Mouse (Mus musculus) heart, embryonic 11.5 days (tissue): ENCODE measurements around the gene Tmem9. TPM values are rescaled to one million over a fixed set of nuclear protein-coding genes. Genes with fewer than 3 reads are reported as not detected.

Source experiments
- ATAC-seq: fragments of 200-750 bp; cut with Nextera tagmentation; replicated peaks from 2 replicates; pipeline ENCODE4 v1.8.0; 2017; ENCODE audit warnings: moderate library complexity; ENCODE audit not compliant: insufficient number of reproducible peaks, low FRiP score, low TSS enrichment
- H3K27ac ChIP-seq: fragments of 300-500 bp; sonication (generic); 2 replicates; pipeline ENCODE4 v1.5.1; 2014; ENCODE audit warnings: mild to moderate bottlenecking, low read depth, low read length
- H3K27me3 ChIP-seq: fragments of 300-500 bp; sonication (generic); 2 replicates; pipeline ENCODE4 v1.6.1; 2014; ENCODE audit warnings: mild to moderate bottlenecking, low read length, mixed read lengths; ENCODE audit not compliant: control insufficient read depth, insufficient read depth
- H3K36me3 ChIP-seq: fragments of 300-500 bp; sonication (generic); 2 replicates; pipeline ENCODE4 v1.6.1; 2014; ENCODE audit warnings: mild to moderate bottlenecking, low read length, moderate library complexity, mixed read lengths; ENCODE audit not compliant: control insufficient read depth, insufficient read depth
- H3K4me1 ChIP-seq: fragments of 300-500 bp; sonication (generic); 2 replicates; pipeline ENCODE4 v1.6.1; 2014; ENCODE audit warnings: low read length; ENCODE audit not compliant: control insufficient read depth, insufficient read depth
- H3K4me2 ChIP-seq: fragments of 300-500 bp; sonication (generic); 2 replicates; pipeline ENCODE4 v1.6.1; 2014; ENCODE audit warnings: mild to moderate bottlenecking, moderate library complexity
- H3K4me3 ChIP-seq: fragments of 300-500 bp; sonication (generic); 2 replicates; pipeline ENCODE4 v1.5.1; 2014; ENCODE audit warnings: low read depth, low read length
- H3K9ac ChIP-seq: fragments of 300-500 bp; sonication (generic); 2 replicates; pipeline ENCODE4 v1.6.1; 2014; ENCODE audit warnings: mild to moderate bottlenecking, low read depth, low read length, moderate library complexity
- H3K9me3 ChIP-seq: fragments of 300-500 bp; sonication (generic); replicated peaks from 2 replicates; pipeline ENCODE4 v1.6.1; 2016; ENCODE audit warnings: low read length; ENCODE audit not compliant: control insufficient read depth
- WGBS: fragments of 180-500 bp; shearing (Covaris S2); extraction: QIAGEN DNeasy Blood & Tissue Kit; methylation state at CpG from one replicate; pipeline ENCODE4 v1.1.7; 2014; ENCODE audit not compliant: insufficient replicate concordance; 5-methylcytosine and 5-hydroxymethylcytosine counted together
- polyA plus RNA-seq: library from polyadenylated mRNA; unstranded; fragments of >200 nt; fragmentation: Nextera tagmentation; extraction: Ambion mirVana; gene quantifications from 2 replicates; pipeline ENCODE4 v1.2.1, GENCODE M21; 2014

Tmem9 gene
- polyA plus RNA-seq, 1 experiment from 2014 or later, result 106 TPM

DNA sequence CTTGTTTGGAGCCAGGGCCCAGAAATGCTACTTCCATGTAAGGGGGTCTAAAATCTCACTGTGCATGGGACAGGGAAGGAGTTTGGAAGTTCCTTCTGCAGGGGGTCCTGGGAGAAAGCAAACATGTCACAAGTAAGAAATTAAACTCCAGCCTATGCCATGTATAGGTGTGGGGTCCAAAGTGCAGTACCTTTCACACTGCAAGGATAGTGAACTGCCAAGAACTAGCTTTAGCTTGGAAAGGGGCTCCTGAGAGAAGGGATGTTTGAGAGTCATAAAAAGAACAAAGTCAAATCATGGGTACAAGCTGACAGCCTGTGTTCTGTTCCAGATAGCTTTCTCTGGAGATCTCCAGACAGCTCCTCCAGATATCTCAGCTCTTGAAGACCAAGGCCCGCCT, 73.2 kb downstream of the Tmem9 start:
- Histone ChIP-seq H3K9ac (no peak overlapping the region), H3K36me3 (no peaks in the 10 kb centered on the region), H3K27ac (no peak overlapping the region), H3K4me2 (no peak overlapping the region), H3K4me1 (no peaks in the 10 kb centered on the region), H3K27me3 (peaks cover 7% of the 10 kb centered on the region), H3K9me3 (no peaks in the 10 kb centered on the region), H3K4me3 (no peak overlapping the region)
- 87% methylated on average over 1 of the region's 1 CpGs for WGBS
- ATAC-seq, result no peak

Other genes starting within 250 kb of the Tmem9 start
- gene Phlda3, start 242.0 kb upstream of the Tmem9 start, polyA plus RNA-seq, result 61.5 and 68.1 TPM in 2 replicates
- 3,442 and 3,640 TPM in 2 replicates for gene Tnni1, start 228.7 kb upstream of the Tmem9 start, polyA plus RNA-seq
- gene Lad1, start 189.6 kb upstream of the Tmem9 start, polyA plus RNA-seq, result 2.3 and 3.1 TPM in 2 replicates
- 3,916 and 3,947 TPM in 2 replicates for gene Tnnt2, start 171.8 kb upstream of the Tmem9 start, polyA plus RNA-seq
- gene Pkp1, start 88.9 kb upstream of the Tmem9 start, polyA plus RNA-seq, result 0.03 TPM in 1 of 2 replicates, not detected in the other
- 0.04 TPM in 1 of 2 replicates, not detected in the other for gene Igfn1, start 1.8 kb upstream of the Tmem9 start, polyA plus RNA-seq
- gene Ascl5, start 42.7 kb downstream of the Tmem9 start, polyA plus RNA-seq, result 0.44 TPM in 1 of 2 replicates, not detected in the other
- gene Cacna1s, start 44.6 kb downstream of the Tmem9 start, polyA plus RNA-seq, result 0.69 and 0.79 TPM in 2 replicates
- gene Kif21b, start 123.2 kb downstream of the Tmem9 start, polyA plus RNA-seq, result 3.9 TPM in 2 replicates
- not detected in 2 replicates for gene Mroh3, start 204.7 kb downstream of the Tmem9 start, polyA plus RNA-seq
- 2.0 and 2.1 TPM in 2 replicates for gene Inava, start 226.1 kb downstream of the Tmem9 start, polyA plus RNA-seq